Mouse (Mus musculus): ENCODE measurements around the gene Capn15.

Gene Capn15

GRCm38 (mm10) chr17:25998425-25998824 lies 12.8 kb upstream of the Capn15 start:
- no peak for ATAC-seq (ENCODE audit: low TSS enrichment)

- no peak for ATAC-seq (ENCODE audit: low TSS enrichment)
Observed at GRCm38 (mm10) chr17:25993489-25993888, 7.9 kb upstream of the Capn15 start.

- ATAC-seq (ENCODE audit: low TSS enrichment) = no peak
Observed at GRCm38 (mm10) chr17:25992274-25992673, 6.7 kb upstream of the Capn15 start.

GRCm38 (mm10) chr17:25990331-25990730 lies 4.7 kb upstream of the Capn15 start:
- no peak for ATAC-seq (ENCODE audit: low TSS enrichment)

GRCm38 (mm10) chr17:25984556-25985305 lies 865 bp downstream of the Capn15 start:
- ATAC-seq (ENCODE audit: low TSS enrichment) = no peak

- no peak for ATAC-seq (ENCODE audit: low TSS enrichment)
Observed at GRCm38 (mm10) chr17:25984066-25984465, 1.5 kb downstream of the Capn15 start.

- ATAC-seq (ENCODE audit: low TSS enrichment) = no peak
Observed at GRCm38 (mm10) chr17:25982913-25983312, 2.7 kb downstream of the Capn15 start.

GRCm38 (mm10) chr17:25980854-25981253 lies 4.7 kb downstream of the Capn15 start:
- peak; percentile 26; the same call in 1 of the 2 replicates for ATAC-seq (ENCODE audit: low TSS enrichment)

GRCm38 (mm10) chr17:25979829-25980738 lies 5.5 kb downstream of the Capn15 start:
- no peak for ATAC-seq (ENCODE audit: low TSS enrichment)

- no peak for ATAC-seq (ENCODE audit: low TSS enrichment)
Observed at GRCm38 (mm10) chr17:25970954-25971707, 14.5 kb downstream of the Capn15 start.

- no peak for ATAC-seq (ENCODE audit: low TSS enrichment)
Observed at GRCm38 (mm10) chr17:25970448-25970847, 15.1 kb downstream of the Capn15 start.

- ATAC-seq (ENCODE audit: low TSS enrichment) = no peak
Observed at GRCm38 (mm10) chr17:25968176-25968575, 17.4 kb downstream of the Capn15 start.

- ATAC-seq (ENCODE audit: low TSS enrichment) = no peak
Observed at GRCm38 (mm10) chr17:25967652-25968051, 17.9 kb downstream of the Capn15 start.

- ATAC-seq (ENCODE audit: low TSS enrichment) = no peak
Observed at GRCm38 (mm10) chr17:25964271-25964670, 21.3 kb downstream of the Capn15 start.

GRCm38 (mm10) chr17:25962413-25962905 lies 23.1 kb downstream of the Capn15 start:
- ATAC-seq (ENCODE audit: low TSS enrichment) = no peak

GRCm38 (mm10) chr17:25961566-25961965 lies 24.0 kb downstream of the Capn15 start:
- ATAC-seq (ENCODE audit: low TSS enrichment) = no peak

- no peak for ATAC-seq (ENCODE audit: low TSS enrichment)
Observed at GRCm38 (mm10) chr17:25959630-25960467, 25.7 kb downstream of the Capn15 start.

GRCm38 (mm10) chr17:25958771-25959494 lies 26.7 kb downstream of the Capn15 start:
- ATAC-seq (ENCODE audit: low TSS enrichment) = no peak

- ATAC-seq (ENCODE audit: low TSS enrichment) = no peak
Observed at GRCm38 (mm10) chr17:25957586-25958051, 28.0 kb downstream of the Capn15 start.

GRCm38 (mm10) chr17:25956631-25957030 lies 29.0 kb downstream of the Capn15 start:
- no peak for ATAC-seq (ENCODE audit: low TSS enrichment)
